Mouse (Mus musculus) ZHBTc4 (cell line): Measurements from ENCODE around the gene Clic4.
"Not testable (repeated sequence)": the region's sequence is repeated elsewhere in the genome, so short reads cannot be mapped to it uniquely, and the experiment has no call there.

Experiments used
- DNase-seq: peaks from one replicate; pipeline ENCODE4 v3.0.0-alpha.2; 2011; ENCODE audit warnings: low read depth, low spot score

Gene Clic4

GRCm38 (mm10) chr4:135292477-135293089, 20.0 kb upstream of the Clic4 start:
- peak; percentile 91 for DNase-seq

- no peak for DNase-seq
These were observed 19.2 kb upstream of the Clic4 start for GRCm38 (mm10) chr4:135291841-135292240.

- DNase-seq = no peak
These were observed 18.6 kb upstream of the Clic4 start for GRCm38 (mm10) chr4:135291199-135291598.

- DNase-seq = no peak
These were observed 15.4 kb upstream of the Clic4 start for GRCm38 (mm10) chr4:135287975-135288374.

- DNase-seq = peak; percentile 62
These were observed 14.3 kb upstream of the Clic4 start for GRCm38 (mm10) chr4:135286833-135287395.

GRCm38 (mm10) chr4:135286033-135286622, 13.5 kb upstream of the Clic4 start:
- DNase-seq = no peak

- DNase-seq = peak; percentile 50
These were observed 12.8 kb upstream of the Clic4 start for GRCm38 (mm10) chr4:135285436-135285835.

GRCm38 (mm10) chr4:135283875-135284274, 11.3 kb upstream of the Clic4 start:
- no peak for DNase-seq

- peak; percentile 54 for DNase-seq
These were observed 10.8 kb upstream of the Clic4 start for GRCm38 (mm10) chr4:135283417-135283816.

GRCm38 (mm10) chr4:135282651-135283290, 10.2 kb upstream of the Clic4 start:
- no peak for DNase-seq

GRCm38 (mm10) chr4:135280016-135280415, 7.4 kb upstream of the Clic4 start:
- DNase-seq = not testable (repeated sequence)

- no peak for DNase-seq
These were observed 4.2 kb upstream of the Clic4 start for GRCm38 (mm10) chr4:135276681-135277379.

GRCm38 (mm10) chr4:135274761-135275160, 2.1 kb upstream of the Clic4 start:
- no peak for DNase-seq

GRCm38 (mm10) chr4:135273307-135273682, 681 bp upstream of the Clic4 start:
- DNase-seq = no peak

- DNase-seq = peak; percentile 76
These were observed 565 bp downstream of the Clic4 start for GRCm38 (mm10) chr4:135271881-135272616.

- no peak for DNase-seq
These were observed 1.2 kb downstream of the Clic4 start for GRCm38 (mm10) chr4:135271419-135271828.

GRCm38 (mm10) chr4:135270476-135270875, 2.1 kb downstream of the Clic4 start:
- no peak for DNase-seq

- no peak for DNase-seq
These were observed 2.8 kb downstream of the Clic4 start for GRCm38 (mm10) chr4:135269656-135270341.

- no peak for DNase-seq
These were observed 5.1 kb downstream of the Clic4 start for GRCm38 (mm10) chr4:135267521-135267920.

- no peak for DNase-seq
These were observed 5.6 kb downstream of the Clic4 start for GRCm38 (mm10) chr4:135266987-135267386.

- no peak for DNase-seq
These were observed 12.2 kb downstream of the Clic4 start for GRCm38 (mm10) chr4:135260434-135260833.
